14 mouse cellular contexts compared by ENCODE assay signal in the genomic region with DNA sequence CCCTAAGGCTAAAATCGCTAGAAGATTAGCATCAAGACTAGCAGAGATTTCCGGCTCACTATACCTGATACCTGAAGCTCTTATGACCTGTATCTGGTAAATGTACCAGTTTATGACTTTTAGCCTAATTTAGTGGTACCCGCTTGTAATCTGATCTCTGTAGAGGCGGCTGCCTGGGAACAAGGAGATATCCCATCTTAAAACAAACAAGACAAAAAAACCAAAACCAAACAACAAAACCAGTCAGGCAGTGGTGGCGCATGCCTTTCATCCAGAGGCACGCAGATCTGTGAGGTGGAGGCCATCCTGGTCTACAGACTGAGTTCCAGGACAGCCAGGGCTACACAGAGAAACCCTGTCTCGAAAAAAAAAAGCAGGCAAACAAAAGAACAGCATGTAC.
"Had no signal": no experiment of that assay in that cellular context is flagged by ENCODE, and none has a peak within 500 bp of the region (broad histone marks: within the 10 kb centered on the region; RNA-seq: fewer than 3 reads in every experiment).

No protein-coding gene starts in this region.

- ATAC-seq: intestine, embryonic 16.5 days; midbrain, embryonic 15.5 days had no signal

- H3K4me3 ChIP-seq: megakaryocyte, embryonic 14.5 days; midbrain, embryonic 15.5 days; neural tube, embryonic 12.5 days had no signal

- H3K9ac ChIP-seq: liver, embryonic 14.5 days; midbrain, embryonic 15.5 days; neural tube, embryonic 12.5 days had no signal

- H3K27me3 ChIP-seq: megakaryocyte, embryonic 14.5 days; midbrain, embryonic 15.5 days; neural tube, embryonic 12.5 days had no signal

- H3K36me3 ChIP-seq: midbrain, embryonic 15.5 days; neural tube, embryonic 12.5 days had no signal

- H3K4me2 ChIP-seq: midbrain, embryonic 11.5 days; midbrain, embryonic 15.5 days; neural tube, embryonic 12.5 days had no signal

- H3K4me1 ChIP-seq: neural tube, embryonic 12.5 days had no signal

- H3K9me3 ChIP-seq: megakaryocyte, embryonic 14.5 days; midbrain, embryonic 15.5 days; neural tube, embryonic 12.5 days had no signal

- H3K27ac ChIP-seq: liver, embryonic 14.5 days; macrophage; midbrain, embryonic 15.5 days; neural tube, embryonic 12.5 days had no signal

- DNase-seq: kidney, adult 2 months; kidney, postnatal 10 days; layer of hippocampus, postnatal 36 days; lung, adult 2 months; lung, postnatal 10 days; thymus, adult 18-20 months; thymus, postnatal 14 days had no signal
